Mouse (Mus musculus) C2C12 (cell line): ENCODE measurements around the gene Mras. TPM values are rescaled to one million over a fixed set of nuclear protein-coding genes. Genes with fewer than 3 reads are reported as not detected.

ENCODE experiments used
- H3K27me3 ChIP-seq: one replicate; pipeline ENCODE4 v1.6.1; 2011; ENCODE audit not compliant: control insufficient read depth, insufficient read depth, insufficient read length
- H3K36me3 ChIP-seq: one replicate; pipeline ENCODE4 v1.6.1; 2011; ENCODE audit not compliant: control insufficient read depth, insufficient read depth
- H3K4me3 ChIP-seq: one replicate; pipeline ENCODE4 v1.5.1; 2011; ENCODE audit warnings: mild to moderate bottlenecking, control low read depth; ENCODE audit not compliant: poor library complexity, insufficient read depth, severe bottlenecking
- H3K79me2 ChIP-seq: one replicate; pipeline ENCODE4 v1.6.1; 2011; ENCODE audit not compliant: control insufficient read depth, insufficient read depth
- H3K79me3 ChIP-seq: one replicate; pipeline ENCODE4 v1.6.1; 2011; ENCODE audit warnings: low read depth, control low read depth
- H3ac ChIP-seq: one replicate; pipeline ENCODE3; 2011; ENCODE audit warnings: low read depth; ENCODE audit not compliant: control insufficient read depth, insufficient read length
- CEBPB ChIP-seq: IDR thresholded peaks from one replicate; pipeline ENCODE4 v1.6.1; 2011; ENCODE audit warnings: low read depth, mild to moderate bottlenecking, control low read depth, moderate library complexity
- CTCF ChIP-seq: IDR thresholded peaks from one replicate; pipeline ENCODE4 v1.5.1; 2011; ENCODE audit not compliant: control insufficient read depth, insufficient read depth, insufficient read length
- FOSL1 ChIP-seq: IDR thresholded peaks from one replicate; pipeline ENCODE4 v1.8.0; 2011; ENCODE audit warnings: mild to moderate bottlenecking, low read length; ENCODE audit not compliant: poor library complexity, insufficient read depth, severe bottlenecking
- MAX ChIP-seq: IDR thresholded peaks from one replicate; pipeline ENCODE4 v1.6.1; 2011; ENCODE audit warnings: mild to moderate bottlenecking, control low read depth
- MYOD1 ChIP-seq: IDR thresholded peaks from one replicate; pipeline ENCODE4 v1.6.1; 2011; ENCODE audit warnings: low read depth; ENCODE audit not compliant: control insufficient read depth, insufficient read length
- MYOG ChIP-seq: IDR thresholded peaks from one replicate; pipeline ENCODE4 v1.6.1; 2011; ENCODE audit not compliant: control insufficient read depth, insufficient read length; ENCODE audit errors: extremely low read depth
- USF1 ChIP-seq: IDR thresholded peaks from one replicate; pipeline ENCODE4 v1.6.1; 2011; ENCODE audit warnings: low read depth, mild to moderate bottlenecking, control low read depth, moderate library complexity
- polyA plus RNA-seq: library from polyadenylated mRNA; unstranded; fragments of >200 nt; fragmentation: generic; extraction: Trizol; gene quantifications from one replicate; pipeline ENCODE4 v1.2.1, GENCODE M21; 2012; ENCODE audit warnings: missing spikeins

Gene Mras
- polyA plus RNA-seq, 1 experiment, result 25.1 TPM

DNA sequence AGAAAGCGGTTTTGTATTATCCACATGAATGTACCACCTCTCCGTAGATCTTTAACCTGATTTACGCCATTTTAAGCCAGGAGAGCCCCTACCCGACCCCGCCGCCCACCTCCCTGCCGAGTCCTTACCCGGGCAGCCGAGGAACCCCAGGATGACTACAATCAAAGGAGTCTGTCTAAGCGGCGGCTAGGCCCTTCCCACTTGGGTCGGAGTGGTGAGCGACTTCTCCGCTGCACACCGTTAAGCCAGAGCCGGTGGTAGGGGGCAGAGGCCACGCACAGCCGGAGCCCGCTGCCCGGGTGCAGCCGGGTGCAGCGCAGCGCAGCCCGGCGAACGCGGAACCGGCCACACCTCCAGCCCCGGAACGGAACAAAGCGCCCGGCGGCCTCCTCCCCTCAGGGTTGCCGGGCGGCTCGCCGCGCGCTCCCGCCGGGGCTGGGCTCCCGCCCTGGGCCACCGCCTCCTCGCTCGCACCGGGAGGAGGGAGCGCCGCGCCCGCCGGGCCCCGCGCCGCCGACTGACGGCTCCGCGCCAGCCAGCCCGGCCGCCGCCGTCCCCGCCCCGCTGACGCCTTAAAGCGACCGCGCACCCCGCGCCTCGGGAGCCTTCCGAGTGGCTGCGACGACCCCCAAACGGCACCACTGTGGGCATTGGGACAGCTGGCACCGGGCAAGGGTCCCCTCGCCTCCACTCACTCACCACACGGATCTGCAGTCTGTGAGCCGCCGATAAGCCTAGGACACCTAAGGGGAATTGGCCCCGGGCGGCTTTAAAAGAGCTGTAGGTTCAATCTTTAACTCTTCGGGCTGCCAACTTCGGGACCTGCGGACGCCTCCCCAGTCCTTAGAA, 775 bp downstream of the Mras start:
- Histone ChIP-seq H3K79me3 (no peaks in the 10 kb centered on the region), H3K79me2 (peaks cover 22% of the 10 kb centered on the region), H3K4me3 (peak overlapping the region; percentile 50), H3K36me3 (no peaks in the 10 kb centered on the region), H3ac (peak overlapping the region; percentile 77), H3K27me3 (no peaks in the 10 kb centered on the region)
- TF ChIP-seq CEBPB, result no peak
- no peak for TF ChIP-seq MYOD1
- no peak for TF ChIP-seq USF1

DNA sequence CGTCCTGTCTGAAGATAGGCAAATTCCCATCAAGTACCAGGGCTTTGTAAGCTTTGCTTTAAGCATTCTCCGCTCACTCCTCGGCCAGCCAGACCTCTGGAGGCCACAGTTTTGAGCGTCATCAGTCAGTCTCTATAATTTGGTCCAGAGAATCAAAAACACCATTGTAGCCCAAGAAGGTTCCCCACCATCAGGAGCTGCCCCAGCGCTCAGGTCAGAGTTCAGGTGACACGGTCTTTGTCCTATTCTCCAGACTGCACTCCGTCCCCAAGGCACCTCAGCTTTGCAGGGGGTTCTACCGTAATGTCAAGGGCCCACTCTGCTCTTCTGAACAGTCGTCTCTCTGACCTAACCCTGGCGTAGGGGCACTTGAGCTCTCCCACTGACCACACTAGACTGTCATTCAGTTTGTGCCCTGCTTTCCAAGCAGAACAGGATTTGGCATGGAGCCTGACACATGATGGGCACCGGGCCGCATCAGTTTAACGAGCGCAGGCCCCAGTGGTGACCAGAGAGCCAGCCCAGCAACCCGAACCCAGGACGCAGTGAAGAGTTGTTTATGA, 1.5 kb downstream of the Mras start:
- Histone ChIP-seq H3K4me3 (peak overlapping the region; percentile 50), H3K27me3 (no peaks in the 10 kb centered on the region), H3ac (peak overlapping the region; percentile 9), H3K79me3 (no peaks in the 10 kb centered on the region), H3K36me3 (no peaks in the 10 kb centered on the region), H3K79me2 (peaks cover 29% of the 10 kb centered on the region)
- TF ChIP-seq CTCF (no peak), MYOG (no peak), MAX (no peak)

GRCm38 (mm10) chr9:99434892-99435618, 2.1 kb downstream of the Mras start:
- no peak overlapping the region for H3K4me3 ChIP-seq
- no peaks in the 10 kb centered on the region for H3K79me3 ChIP-seq
- peaks cover 33% of the 10 kb centered on the region for H3K79me2 ChIP-seq
- no peaks in the 10 kb centered on the region for H3K27me3 ChIP-seq
- TF ChIP-seq MYOG, result no peak
- TF ChIP-seq MAX, result no peak
- no peak for TF ChIP-seq CTCF
- TF ChIP-seq FOSL1, result no peak
- no peak for TF ChIP-seq USF1
- no peak for TF ChIP-seq CEBPB
- TF ChIP-seq MYOD1, result no peak
- no peaks in the 10 kb centered on the region for H3K36me3 ChIP-seq
- H3ac ChIP-seq, result no peak overlapping the region

DNA sequence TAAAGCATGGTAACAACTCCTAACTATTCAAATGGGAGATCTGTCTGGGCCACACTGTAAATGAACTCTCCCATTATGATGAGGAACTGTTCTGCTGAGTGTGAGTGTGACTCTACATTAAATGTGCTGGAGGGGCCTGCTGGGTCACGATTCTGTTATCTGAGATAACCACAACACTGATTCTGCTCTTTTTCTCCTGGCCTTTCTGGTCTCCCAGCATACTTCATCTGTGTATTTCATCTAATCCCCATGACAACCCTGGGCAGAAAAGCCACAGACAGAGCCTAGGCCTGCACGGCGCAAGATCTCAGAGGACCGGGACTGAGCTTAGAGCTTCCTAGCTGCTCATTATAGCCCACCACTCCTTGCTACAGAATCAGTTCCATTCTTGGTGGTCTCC, 4.7 kb downstream of the Mras start:
- H3ac ChIP-seq, result no peak overlapping the region
- TF ChIP-seq MYOD1, result no peak
- no peak for TF ChIP-seq MYOG
- TF ChIP-seq CTCF, result no peak
- no peak for TF ChIP-seq MAX
- no peak for TF ChIP-seq USF1
- TF ChIP-seq CEBPB, result no peak
- TF ChIP-seq FOSL1, result no peak

GRCm38 (mm10) chr9:99431963-99432362, 5.2 kb downstream of the Mras start:
- TF ChIP-seq FOSL1 (no peak), CEBPB (no peak), MYOD1 (no peak)
- no peaks in the 10 kb centered on the region for H3K79me3 ChIP-seq
- H3ac ChIP-seq, result no peak overlapping the region

More for the DNA sequence above, 4.7 kb downstream of the Mras start:
- Histone ChIP-seq H3K79me2 (peaks cover 33% of the 10 kb centered on the region), H3K4me3 (no peak overlapping the region), H3K79me3 (no peaks in the 10 kb centered on the region), H3K36me3 (no peaks in the 10 kb centered on the region), H3K27me3 (no peaks in the 10 kb centered on the region)

GRCm38 (mm10) chr9:99431346-99431745, 5.8 kb downstream of the Mras start:
- peaks cover 33% of the 10 kb centered on the region for H3K79me2 ChIP-seq
- no peaks in the 10 kb centered on the region for H3K79me3 ChIP-seq
- H3K27me3 ChIP-seq, result no peaks in the 10 kb centered on the region
- no peaks in the 10 kb centered on the region for H3K36me3 ChIP-seq
- no peak overlapping the region for H3ac ChIP-seq
- no peak overlapping the region for H3K4me3 ChIP-seq
- TF ChIP-seq MAX (no peak), CTCF (no peak), CEBPB (no peak), USF1 (no peak), MYOD1 (no peak), MYOG (no peak), FOSL1 (no peak)

More at GRCm38 (mm10) chr9:99431963-99432362, 5.2 kb downstream of the Mras start:
- no peak overlapping the region for H3K4me3 ChIP-seq
- no peaks in the 10 kb centered on the region for H3K27me3 ChIP-seq
- H3K79me2 ChIP-seq, result peaks cover 33% of the 10 kb centered on the region
- no peaks in the 10 kb centered on the region for H3K36me3 ChIP-seq
